Mouse (Mus musculus) lung, postnatal 0 days (tissue): ENCODE data around the gene Robo1. TPM values are rescaled to one million over a fixed set of nuclear protein-coding genes. Genes with fewer than 3 reads are reported as not detected.

ENCODE experiments used
- ATAC-seq: fragments of 200-750 bp; cut with Nextera tagmentation; 2 replicates; pipeline ENCODE4 v1.8.0; 2017; ENCODE audit warnings: moderate library complexity
- DNase-seq: peaks from one replicate; pipeline ENCODE4 v3.0.0-alpha.2; 2016; ENCODE audit warnings: low spot score
- H3K27ac ChIP-seq: fragments of 300-500 bp; sonication (generic); 2 replicates; pipeline ENCODE4 v1.5.1; 2014; ENCODE audit warnings: antibody characterized with exemption, mild to moderate bottlenecking, low read length, mixed read lengths
- H3K27me3 ChIP-seq: fragments of 300-500 bp; sonication (generic); replicated peaks from 2 replicates; pipeline ENCODE4 v1.6.1; 2014; ENCODE audit warnings: low read length, mixed read lengths; ENCODE audit not compliant: insufficient read depth
- H3K36me3 ChIP-seq: fragments of 300-500 bp; sonication (generic); 2 replicates; pipeline ENCODE4 v1.6.1; 2014; ENCODE audit warnings: low read length, mixed read lengths; ENCODE audit not compliant: insufficient read depth
- H3K4me1 ChIP-seq: fragments of 300-500 bp; sonication (generic); 2 replicates; pipeline ENCODE4 v1.6.1; 2014; ENCODE audit warnings: antibody characterized with exemption, low read depth, low read length, mixed read lengths; ENCODE audit not compliant: insufficient read depth
- H3K4me2 ChIP-seq: fragments of 300-500 bp; sonication (generic); replicated peaks from 2 replicates; pipeline ENCODE4 v1.6.1; 2014; ENCODE audit warnings: low read depth, mild to moderate bottlenecking, low read length, moderate library complexity, mixed read lengths
- H3K4me3 ChIP-seq: fragments of 300-500 bp; sonication (generic); 2 replicates; pipeline ENCODE4 v1.5.1; 2014; ENCODE audit warnings: low read depth, low read length
- H3K9ac ChIP-seq: fragments of 300-500 bp; sonication (generic); replicated peaks from 2 replicates; pipeline ENCODE4 v1.6.1; 2014; ENCODE audit warnings: low read depth, mild to moderate bottlenecking
- H3K9me3 ChIP-seq: fragments of 300-500 bp; sonication (generic); 2 replicates; pipeline ENCODE4 v1.6.1; 2016; ENCODE audit warnings: low read length, mixed read lengths
- CTCF ChIP-seq: IDR thresholded peaks from 2 replicates; pipeline ENCODE4 v1.5.1; 2016; ENCODE audit warnings: antibody characterized with exemption, mild to moderate bottlenecking
- EP300 ChIP-seq: IDR thresholded peaks from 2 replicates; pipeline ENCODE4 v1.6.1; 2016; ENCODE audit warnings: antibody characterized with exemption, mild to moderate bottlenecking, control low read depth
- whole genome bisulfite sequencing: fragments of 180-500 bp; shearing (Covaris S2); extraction: QIAGEN DNeasy Blood & Tissue Kit; methylation state at CpG from one replicate; pipeline ENCODE4 v1.1.7; 2014; 5-methylcytosine and 5-hydroxymethylcytosine counted together
- polyA plus RNA-seq: library from polyadenylated mRNA; unstranded; fragments of >200 nt; fragmentation: Nextera tagmentation; extraction: Ambion mirVana; gene quantifications from 2 replicates; pipeline ENCODE4 v1.2.1, GENCODE M21; 2015

The Robo1 gene
- polyA plus RNA-seq, 1 experiment from 2014 or later: 7.0 TPM

DNA sequence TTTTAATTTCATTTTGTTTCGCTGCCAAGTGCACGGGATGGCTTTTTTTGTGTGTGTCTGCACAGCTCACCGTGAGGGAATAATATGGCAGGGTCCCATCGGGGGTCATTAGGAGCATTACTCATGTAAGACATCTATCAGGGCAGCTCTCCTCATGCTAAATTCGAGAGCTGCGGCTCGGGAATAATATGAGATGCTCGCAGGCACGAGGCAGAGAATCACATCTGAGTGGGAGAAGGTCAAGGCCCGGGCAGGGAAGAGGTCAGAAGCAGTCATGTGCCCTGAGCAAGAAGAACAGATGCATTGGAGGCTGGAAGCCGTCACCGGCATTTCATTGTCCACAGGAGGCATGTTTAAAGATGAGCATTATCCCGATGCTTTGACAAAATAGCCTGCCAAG, 370.3 kb downstream of the Robo1 start:
- WGBS: 41% methylated on average over 13 of the region's 13 CpGs
- Histone ChIP-seq H3K9ac (no peak overlapping the region), H3K4me2 (no peak overlapping the region), H3K36me3 (no peaks in the 10 kb centered on the region), H3K4me1 (no peaks in the 10 kb centered on the region), H3K27ac (no peak overlapping the region), H3K9me3 (no peaks in the 10 kb centered on the region), H3K4me3 (no peak overlapping the region), H3K27me3 (no peaks in the 10 kb centered on the region)
- TF ChIP-seq CTCF: no peak
- no peak for TF ChIP-seq EP300
- DNase-seq (no peak), ATAC-seq (no peak)

DNA sequence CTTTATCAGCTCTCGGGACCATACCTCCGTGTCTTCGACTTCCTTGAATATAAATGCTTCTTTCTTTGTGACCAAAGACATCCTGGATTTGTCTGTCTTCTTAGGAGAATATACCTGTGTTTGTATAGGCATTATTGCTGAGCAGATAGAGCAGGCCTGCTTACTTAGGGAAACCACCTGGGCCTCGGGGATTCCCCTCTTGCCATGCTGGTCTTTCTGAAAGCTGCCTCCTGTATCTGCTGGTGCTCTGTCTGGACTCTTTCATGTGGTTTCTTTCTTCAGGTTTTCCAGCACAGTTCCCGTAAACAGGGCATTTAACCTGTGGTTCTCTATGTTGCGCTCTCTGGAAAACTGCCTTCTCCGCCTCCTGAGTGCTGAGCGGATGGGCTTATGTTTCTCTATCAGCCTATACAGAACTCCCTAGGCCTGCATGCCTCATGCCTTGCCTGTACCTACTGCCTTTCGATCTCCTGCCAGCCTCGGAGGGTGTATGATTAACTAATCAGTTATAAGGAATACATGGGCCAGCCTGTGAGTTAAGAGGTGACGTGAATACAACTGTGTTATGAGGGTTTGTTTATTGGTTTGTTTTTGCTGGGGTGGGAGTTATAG, 370.9 kb downstream of the Robo1 start:
- H3K4me1 ChIP-seq: no peaks in the 10 kb centered on the region
- no peak overlapping the region for H3K4me3 ChIP-seq
- no peak for DNase-seq
- 76% methylated on average over 11 of the region's 11 CpGs for WGBS
- TF ChIP-seq CTCF: no peak
- TF ChIP-seq EP300: no peak
- H3K9me3 ChIP-seq: no peaks in the 10 kb centered on the region
- no peaks in the 10 kb centered on the region for H3K36me3 ChIP-seq
- no peak overlapping the region for H3K27ac ChIP-seq
- no peak overlapping the region for H3K4me2 ChIP-seq
- ATAC-seq: no peak
- H3K27me3 ChIP-seq: no peaks in the 10 kb centered on the region
- no peak overlapping the region for H3K9ac ChIP-seq

DNA sequence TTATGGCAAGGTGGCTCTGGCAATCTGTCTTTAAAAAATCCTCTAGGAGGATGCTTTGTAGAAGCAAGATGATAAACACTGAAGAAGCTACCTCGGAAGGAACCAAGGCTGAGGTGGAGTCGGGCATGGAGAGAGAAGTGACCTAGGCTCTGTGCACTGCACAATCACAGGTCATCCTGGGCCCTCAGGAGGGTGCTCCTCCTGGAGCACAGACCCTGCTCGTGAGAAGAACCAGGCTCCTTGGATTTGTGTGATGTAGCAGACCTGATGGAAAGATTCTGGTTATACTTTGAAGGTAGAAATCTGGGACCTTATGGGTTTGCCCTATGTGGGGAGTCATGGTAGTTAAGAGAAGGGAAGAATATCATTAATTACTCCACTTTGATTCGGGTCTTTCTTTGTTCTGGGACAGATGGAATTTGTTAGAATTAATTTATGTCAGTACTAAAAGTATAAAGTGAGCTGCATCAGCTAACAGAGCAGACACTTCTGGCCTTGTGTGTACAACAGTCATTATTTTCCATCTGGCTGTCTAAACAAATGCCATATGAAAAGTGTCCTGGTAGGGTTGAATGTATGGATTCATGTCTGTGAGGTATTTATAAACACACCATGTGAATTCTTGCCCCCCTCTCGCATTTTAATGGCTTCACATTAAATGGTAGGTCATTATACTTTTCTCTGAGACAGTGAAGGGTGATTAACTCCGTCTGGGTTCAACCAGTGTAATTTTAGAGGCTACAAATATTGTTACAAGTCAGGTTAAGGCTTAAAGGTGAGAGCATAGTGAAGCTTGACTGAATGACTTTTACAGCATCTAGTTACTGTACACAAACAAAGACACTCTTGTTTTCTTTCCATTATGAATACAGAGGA, 377.7 kb downstream of the Robo1 start:
- H3K4me1 ChIP-seq: no peaks in the 10 kb centered on the region
- DNase-seq (no peak), ATAC-seq (no peak)
- no peaks in the 10 kb centered on the region for H3K9me3 ChIP-seq
- no peak overlapping the region for H3K27ac ChIP-seq
- no peaks in the 10 kb centered on the region for H3K36me3 ChIP-seq
- H3K27me3 ChIP-seq: no peaks in the 10 kb centered on the region
- no peak overlapping the region for H3K9ac ChIP-seq
- no peak for TF ChIP-seq EP300
- no peak for TF ChIP-seq CTCF
- no peak overlapping the region for H3K4me2 ChIP-seq
- WGBS: 45% methylated on average over 6 of the region's 6 CpGs
- no peak overlapping the region for H3K4me3 ChIP-seq

DNA sequence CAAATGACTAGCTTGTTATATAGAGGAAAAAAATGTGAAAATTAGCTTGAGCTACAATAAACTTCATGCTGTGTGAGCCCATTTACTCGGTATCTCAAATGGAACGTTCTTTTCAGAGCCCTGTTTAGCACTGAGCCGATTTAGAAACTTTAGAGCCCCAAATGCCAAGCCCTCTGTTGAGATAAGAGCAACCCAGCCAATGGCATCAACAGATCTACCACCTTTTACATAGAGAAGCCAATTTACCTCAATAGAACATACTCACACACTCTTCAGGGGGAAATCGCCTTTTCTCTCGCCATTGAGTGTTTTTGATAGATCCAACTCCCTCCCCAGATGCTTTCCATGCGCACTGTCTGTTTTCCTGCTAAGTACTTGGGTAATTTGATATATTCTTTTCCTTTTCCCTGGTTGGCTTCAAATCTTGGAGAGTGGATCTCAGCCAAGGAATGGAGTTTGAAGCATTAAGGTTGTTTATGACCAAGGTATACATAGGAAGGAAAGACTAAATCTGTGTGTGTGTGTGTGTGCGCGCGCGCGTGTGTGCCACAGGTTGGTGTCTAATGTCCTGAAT, 378.5 kb downstream of the Robo1 start:
- Histone ChIP-seq H3K9me3 (no peaks in the 10 kb centered on the region), H3K4me3 (no peak overlapping the region), H3K36me3 (no peaks in the 10 kb centered on the region), H3K9ac (no peak overlapping the region), H3K27me3 (no peaks in the 10 kb centered on the region), H3K27ac (no peak overlapping the region), H3K4me1 (no peaks in the 10 kb centered on the region), H3K4me2 (no peak overlapping the region)
- DNase-seq: no peak
- WGBS: 51% methylated on average over 11 of the region's 11 CpGs
- no peak for TF ChIP-seq EP300
- TF ChIP-seq CTCF: no peak
- no peak for ATAC-seq

DNA sequence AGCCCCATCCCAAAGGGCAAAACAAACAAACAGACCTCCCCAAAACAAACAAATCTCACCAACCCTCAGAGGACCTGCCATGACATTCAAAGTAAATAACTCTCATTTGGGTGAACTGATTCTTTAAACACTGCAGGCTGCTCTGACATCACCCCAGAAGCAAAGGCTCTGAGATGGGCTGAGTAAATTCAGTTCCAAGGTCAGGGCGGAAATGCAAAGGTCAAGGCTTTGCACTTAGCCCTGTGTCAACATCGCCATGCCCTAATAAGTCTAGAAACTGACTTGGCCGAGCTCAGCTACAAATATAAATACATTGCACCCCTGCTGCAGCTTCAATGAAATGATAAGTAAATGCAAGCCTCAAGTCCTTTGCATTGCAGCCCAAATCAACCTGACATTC, 379.5 kb downstream of the Robo1 start:
- no peak overlapping the region for H3K4me3 ChIP-seq
- no peaks in the 10 kb centered on the region for H3K36me3 ChIP-seq
- H3K4me2 ChIP-seq: no peak overlapping the region
- WGBS: 30% methylated on average over 3 of the region's 3 CpGs
- H3K27ac ChIP-seq: no peak overlapping the region
- ATAC-seq (no peak; the same call in 1 of the 2 replicates), DNase-seq (peak; percentile 33)
- no peak for TF ChIP-seq CTCF
- no peak for TF ChIP-seq EP300
- H3K9ac ChIP-seq: no peak overlapping the region
- no peaks in the 10 kb centered on the region for H3K4me1 ChIP-seq
- no peaks in the 10 kb centered on the region for H3K9me3 ChIP-seq
- H3K27me3 ChIP-seq: no peaks in the 10 kb centered on the region

DNA sequence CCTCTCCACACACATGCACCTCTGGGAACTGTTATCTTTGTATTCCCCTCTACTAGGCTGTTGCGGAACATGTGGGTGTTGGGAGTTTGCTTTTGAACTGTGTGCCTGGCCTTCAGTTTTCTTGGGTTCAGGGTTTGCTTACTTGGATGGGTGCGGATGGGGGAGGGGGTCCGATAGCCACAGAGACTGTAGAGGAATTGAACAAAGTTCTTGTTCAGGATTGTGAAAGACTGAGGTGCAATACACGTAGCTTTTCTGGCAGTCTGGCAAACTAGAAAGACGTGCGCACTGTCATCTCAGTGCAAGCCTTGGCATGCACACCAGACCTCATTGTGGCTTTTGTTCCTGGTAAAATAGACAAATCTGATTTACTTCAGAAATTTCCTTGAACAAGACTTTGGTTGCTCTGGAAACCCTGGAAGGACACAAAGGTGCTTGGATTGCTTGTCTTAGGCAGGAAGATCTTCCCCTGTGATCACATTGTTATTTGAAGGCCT, 380.1 kb downstream of the Robo1 start:
- Histone ChIP-seq H3K4me1 (no peaks in the 10 kb centered on the region), H3K27ac (no peak overlapping the region), H3K9me3 (no peaks in the 10 kb centered on the region), H3K36me3 (no peaks in the 10 kb centered on the region), H3K27me3 (no peaks in the 10 kb centered on the region), H3K4me3 (no peak overlapping the region), H3K4me2 (no peak overlapping the region), H3K9ac (no peak overlapping the region)
- ATAC-seq (no peak), DNase-seq (no peak)
- WGBS: 77% methylated on average over 6 of the region's 6 CpGs
- TF ChIP-seq CTCF: no peak
